Mouse (Mus musculus) heart, adult 2 months (tissue): ENCODE measurements around the gene Clcn3.

Source experiments
- CTCF ChIP-seq: fragments of 200-600 bp; IDR thresholded peaks from 2 replicates; pipeline ENCODE4 v1.8.1; 2022; ENCODE audit warnings: antibody characterized with exemption, mild to moderate bottlenecking, moderate library complexity
- EP300 ChIP-seq: fragments of 200-500 bp; IDR thresholded peaks from 2 replicates; pipeline ENCODE4 v1.6.1; 2011; ENCODE audit warnings: low read depth, low read length, control low read depth; ENCODE audit not compliant: insufficient read depth
- POLR2A ChIP-seq: fragments of 200-500 bp; IDR thresholded peaks from 2 replicates; pipeline ENCODE4 v1.6.1; 2011; ENCODE audit warnings: mild to moderate bottlenecking, low read depth, low read length, control low read depth; ENCODE audit not compliant: insufficient read depth

- no peak for TF ChIP-seq CTCF
- TF ChIP-seq POLR2A: no peak
- no peak for TF ChIP-seq EP300
Observed at GRCm38 (mm10) chr8:60919069-60919468, 64.0 kb downstream of the Clcn3 start.
